Mouse (Mus musculus): Measurements from ENCODE around the gene A530064D06Rik. TPM values are rescaled to one million over a fixed set of nuclear protein-coding genes. Genes with fewer than 3 reads are reported as not detected.

The A530064D06Rik gene
- total RNA-seq, 2 experiments from 2014 or later, result 1.0 to 3.9 TPM

Other genes with a start within 250 kb of the A530064D06Rik start
- 20.1 and 21.3 TPM in 2 replicates for gene Foxp4, start 242.6 kb downstream of the A530064D06Rik start, total RNA-seq (2015)
- 3.2 and 4.0 TPM in 2 replicates for gene Foxp4, start 242.6 kb downstream of the A530064D06Rik start, total RNA-seq (2017)
- gene 1700122O11Rik, start 129.0 kb downstream of the A530064D06Rik start, total RNA-seq (2015), result not detected in 2 replicates
- not detected in 2 replicates for gene 1700122O11Rik, start 129.0 kb downstream of the A530064D06Rik start, total RNA-seq (2017)
- gene 1700067P10Rik, start 78.0 kb downstream of the A530064D06Rik start, total RNA-seq (2015), result not detected in 2 replicates
- not detected in 2 replicates for gene 1700067P10Rik, start 78.0 kb downstream of the A530064D06Rik start, total RNA-seq (2017)
- gene 9830107B12Rik, start 21.0 kb downstream of the A530064D06Rik start, total RNA-seq (2015), result 0.62 and 1.1 TPM in 2 replicates
- 2.3 and 2.4 TPM in 2 replicates for gene 9830107B12Rik, start 21.0 kb downstream of the A530064D06Rik start, total RNA-seq (2017)
- 4.8 and 5.9 TPM in 2 replicates for gene Trem1, start 65.5 kb upstream of the A530064D06Rik start, total RNA-seq (2015)
- 13.1 and 15.3 TPM in 2 replicates for gene Trem1, start 65.5 kb upstream of the A530064D06Rik start, total RNA-seq (2017)
- gene Trem3, start 80.5 kb upstream of the A530064D06Rik start, total RNA-seq (2015), result 124 and 147 TPM in 2 replicates
- 113 and 150 TPM in 2 replicates for gene Trem3, start 80.5 kb upstream of the A530064D06Rik start, total RNA-seq (2017)
- 0.10 and 0.76 TPM in 2 replicates for gene Treml4, start 97.0 kb upstream of the A530064D06Rik start, total RNA-seq (2015)
- 2.2 and 2.9 TPM in 2 replicates for gene Treml4, start 97.0 kb upstream of the A530064D06Rik start, total RNA-seq (2017)
- gene Treml2, start 132.2 kb upstream of the A530064D06Rik start, total RNA-seq (2015), result 42.9 and 54.0 TPM in 2 replicates
- 43.9 and 50.8 TPM in 2 replicates for gene Treml2, start 132.2 kb upstream of the A530064D06Rik start, total RNA-seq (2017)
- gene B430306N03Rik, start 148.9 kb upstream of the A530064D06Rik start, total RNA-seq (2015), result 8.3 and 11.9 TPM in 2 replicates
- gene B430306N03Rik, start 148.9 kb upstream of the A530064D06Rik start, total RNA-seq (2017), result 2.7 and 4.6 TPM in 2 replicates
- 3.4 and 5.7 TPM in 2 replicates for gene Trem2, start 179.1 kb upstream of the A530064D06Rik start, total RNA-seq (2015)
- gene Trem2, start 179.1 kb upstream of the A530064D06Rik start, total RNA-seq (2017), result 4.2 and 13.6 TPM in 2 replicates
- gene Treml1, start 192.6 kb upstream of the A530064D06Rik start, total RNA-seq (2015), result 0.24 and 0.62 TPM in 2 replicates
- gene Treml1, start 192.6 kb upstream of the A530064D06Rik start, total RNA-seq (2017), result not detected in 2 replicates
- 103 and 105 TPM in 2 replicates for gene Nfya, start 242.6 kb upstream of the A530064D06Rik start, total RNA-seq (2015)
- 34.4 and 38.0 TPM in 2 replicates for gene Nfya, start 242.6 kb upstream of the A530064D06Rik start, total RNA-seq (2017)
- gene Oard1, start 242.7 kb upstream of the A530064D06Rik start, total RNA-seq (2015), result 39.8 and 42.4 TPM in 2 replicates
- gene Oard1, start 242.7 kb upstream of the A530064D06Rik start, total RNA-seq (2017), result 57.9 and 60.9 TPM in 2 replicates

Measured in megakaryocyte progenitor cell, adult 5-6 weeks (primary cell).